Comparison of ENCODE assay signal across 13 mouse cellular contexts in genomic region chr8:60666852-60667251, GRCm38 (mm10). TPM values are rescaled to one million over a fixed set of nuclear protein-coding genes. Genes with fewer than 3 reads are reported as not detected.
DNase-seq lines count a peak whose midpoint lies in the region; ATAC-seq and TF ChIP-seq lines count a peak whose summit lies in the region.
"Had no signal": no experiment of that assay in that cellular context is flagged by ENCODE, and none has a peak within 500 bp of the region (broad histone marks: within the 10 kb centered on the region; RNA-seq: fewer than 3 reads in every experiment).

No protein-coding gene starts in this region.

- H3K9me3 ChIP-seq in forebrain, postnatal 0 days (ENCODE audit: low read length): no peaks in the 10 kb centered on the region
- H3K9me3 ChIP-seq in forebrain, embryonic 13.5 days (replicated peaks): no peaks in the 10 kb centered on the region
- no peaks in the 10 kb centered on the region for H3K9me3 ChIP-seq in limb, embryonic 14.5 days (ENCODE audit: control insufficient read depth, low read length)
- H3K9me3 ChIP-seq in limb, embryonic 10.5 days (replicated peaks): no peaks in the 10 kb centered on the region
- no peaks in the 10 kb centered on the region for H3K9me3 ChIP-seq in stomach, postnatal 0 days (ENCODE audit: control insufficient read depth, low read length)
- H3K9me3 ChIP-seq: G1E; lung, embryonic 15.5 days had no signal

- H3K36me3 ChIP-seq in forebrain, postnatal 0 days (ENCODE audit: insufficient read depth): peaks cover 4% of the 10 kb centered on the region
- no peaks in the 10 kb centered on the region for H3K36me3 ChIP-seq in forebrain, embryonic 13.5 days (ENCODE audit: poor library complexity, severe bottlenecking)
- no peaks in the 10 kb centered on the region for H3K36me3 ChIP-seq in limb, embryonic 14.5 days (ENCODE audit: control insufficient read depth, insufficient read depth, low read length)
- H3K36me3 ChIP-seq in limb, embryonic 10.5 days: no peaks in the 10 kb centered on the region
- H3K36me3 ChIP-seq in stomach, postnatal 0 days (ENCODE audit: control insufficient read depth, insufficient read depth, low read length): no peaks in the 10 kb centered on the region
- H3K36me3 ChIP-seq: G1E; lung, embryonic 15.5 days had no signal

- peak; percentile 15 for DNase-seq in forebrain, postnatal 0 days
- DNase-seq in limb, embryonic 14.5 days (ENCODE audit: low spot score): peak; percentile 10
- DNase-seq in limb, embryonic 10.5 days (ENCODE audit: low spot score): no peak
- peak; percentile 11 for DNase-seq in cerebellum, adult 8-10 months
- peak; percentile 22 to 32 for DNase-seq in kidney, postnatal 36 days
- no peak for DNase-seq in stomach, postnatal 0 days (ENCODE audit: low spot score)
- no peak for DNase-seq in heart, postnatal 25 days (ENCODE audit: low spot score)
- DNase-seq: B cell, adult 2 months; retina, postnatal 1 day; thymus, postnatal 25 days had no signal

- peak; percentile 75 for ATAC-seq in forebrain, postnatal 0 days
- ATAC-seq in forebrain, embryonic 13.5 days: no peak; the same call in 1 of the 2 replicates
- ATAC-seq in limb, embryonic 14.5 days (ENCODE audit: low FRiP score, low read depth): peak; percentile 39; the same call in 1 of the 2 replicates
- no peak for ATAC-seq in stomach, postnatal 0 days (ENCODE audit: low FRiP score, low TSS enrichment)

- no peak overlapping the region for H3K4me2 ChIP-seq in forebrain, postnatal 0 days (ENCODE audit: low read depth)
- H3K4me2 ChIP-seq in forebrain, embryonic 13.5 days: no peak overlapping the region
- H3K4me2 ChIP-seq in limb, embryonic 14.5 days (replicated peaks; ENCODE audit: low read depth, low read length, severe bottlenecking): no peak overlapping the region
- H3K4me2 ChIP-seq in stomach, postnatal 0 days (replicated peaks; ENCODE audit: low read depth): no peak overlapping the region
- H3K4me2 ChIP-seq: lung, embryonic 15.5 days had no signal

- no peak for TF ChIP-seq EP300 in stomach, postnatal 0 days (optimal IDR thresholded peaks at IDR 0.05)

- H3K4me3 ChIP-seq in forebrain, postnatal 0 days (ENCODE audit: low read depth, low read length): no peak overlapping the region
- H3K4me3 ChIP-seq in forebrain, embryonic 13.5 days: no peak overlapping the region
- H3K4me3 ChIP-seq in limb, embryonic 14.5 days (replicated peaks; ENCODE audit: low read length): no peak overlapping the region
- H3K4me3 ChIP-seq in limb, embryonic 10.5 days: no peak overlapping the region
- H3K4me3 ChIP-seq in stomach, postnatal 0 days (ENCODE audit: low read depth, low read length): no peak overlapping the region
- H3K4me3 ChIP-seq: lung, embryonic 15.5 days had no signal

- no peak overlapping the region for H3K9ac ChIP-seq in forebrain, postnatal 0 days
- H3K9ac ChIP-seq in forebrain, embryonic 13.5 days: no peak overlapping the region
- H3K9ac ChIP-seq in limb, embryonic 14.5 days (ENCODE audit: low read depth, low read length, severe bottlenecking): no peak overlapping the region
- H3K9ac ChIP-seq in stomach, postnatal 0 days (ENCODE audit: low read length): no peak overlapping the region
- H3K9ac ChIP-seq: lung, embryonic 15.5 days had no signal

- no peak for TF ChIP-seq CTCF in forebrain, postnatal 0 days (IDR thresholded peaks at IDR 0.05; ENCODE audit: low read depth)
- TF ChIP-seq CTCF in stomach, postnatal 0 days (IDR thresholded peaks at IDR 0.05; ENCODE audit: low read depth): no peak

- WGBS in forebrain, postnatal 0 days: 32% methylated on average over 3 of the region's 3 CpGs
- 68% methylated on average over 3 of the region's 3 CpGs for WGBS in forebrain, embryonic 13.5 days
- WGBS in limb, embryonic 14.5 days: 51% methylated on average over 3 of the region's 3 CpGs
- WGBS in limb, embryonic 10.5 days: 83% methylated on average over 3 of the region's 3 CpGs
- whole genome bisulfite sequencing in stomach, postnatal 0 days: 63% methylated on average over 3 of the region's 3 CpGs

- TF ChIP-seq POLR2A in limb, embryonic 14.5 days (IDR thresholded peaks at IDR 0.05; ENCODE audit: borderline replicate concordance, extremely low read depth, insufficient read depth, insufficient read length): no peak

- intact Hi-C loops in heart, postnatal 25 days (cut with DNase I): no loop called here

- no peak overlapping the region for H3K27ac ChIP-seq in forebrain, postnatal 0 days (ENCODE audit: low read depth, low read length)
- no peak overlapping the region for H3K27ac ChIP-seq in forebrain, embryonic 13.5 days
- no peak overlapping the region for H3K27ac ChIP-seq in limb, embryonic 14.5 days (replicated peaks; ENCODE audit: low read depth, low read length)
- H3K27ac ChIP-seq in limb, embryonic 10.5 days: no peak overlapping the region
- H3K27ac ChIP-seq in stomach, postnatal 0 days (replicated peaks): no peak overlapping the region
- H3K27ac ChIP-seq: lung, embryonic 15.5 days had no signal

- no peaks in the 10 kb centered on the region for H3K27me3 ChIP-seq in forebrain, postnatal 0 days (ENCODE audit: insufficient read depth, low read length)
- H3K27me3 ChIP-seq in forebrain, embryonic 13.5 days: no peaks in the 10 kb centered on the region
- H3K27me3 ChIP-seq in limb, embryonic 14.5 days (ENCODE audit: control insufficient read depth, insufficient read depth, low read length): no peaks in the 10 kb centered on the region
- no peaks in the 10 kb centered on the region for H3K27me3 ChIP-seq in limb, embryonic 10.5 days (ENCODE audit: low read depth, poor library complexity, severe bottlenecking)
- H3K27me3 ChIP-seq in stomach, postnatal 0 days (ENCODE audit: control insufficient read depth, insufficient read depth, low read length): no peaks in the 10 kb centered on the region
- H3K27me3 ChIP-seq: lung, embryonic 15.5 days had no signal

- no peaks in the 10 kb centered on the region for H3K4me1 ChIP-seq in forebrain, postnatal 0 days (ENCODE audit: insufficient read depth)
- H3K4me1 ChIP-seq in forebrain, embryonic 13.5 days: no peaks in the 10 kb centered on the region; the same call in 1 of the 2 replicates
- H3K4me1 ChIP-seq in limb, embryonic 14.5 days (ENCODE audit: control insufficient read depth, insufficient read depth, low read length): no peaks in the 10 kb centered on the region
- H3K4me1 ChIP-seq in limb, embryonic 10.5 days: no peaks in the 10 kb centered on the region
- H3K4me1 ChIP-seq in stomach, postnatal 0 days (replicated peaks; ENCODE audit: control insufficient read depth, insufficient read depth): no peaks in the 10 kb centered on the region
- H3K4me1 ChIP-seq: lung, embryonic 15.5 days had no signal

RNA-seq across cellular contexts. Expression of gene Mfap3l, which starts 34.2 kb away (rescaled TPM):
- 8.0 and 9.1 TPM in 2 replicates for total RNA-seq in forebrain, postnatal 0 days (2014; rRNA removed)
- 1.3 and 2.4 TPM in 2 replicates for polyA plus RNA-seq in forebrain, postnatal 0 days (2015; fragmentation: Nextera tagmentation; extraction: Ambion mirVana)
- 0.67 and 0.98 TPM in 2 replicates for polyA plus RNA-seq in forebrain, embryonic 13.5 days (2015; fragmentation: Nextera tagmentation; extraction: Ambion mirVana)
- 2.3 and 4.0 TPM in 2 replicates for polyA plus RNA-seq in limb, embryonic 14.5 days (2012; rRNA removed)
- 2.6 and 5.2 TPM in 2 replicates for polyA plus RNA-seq in limb, embryonic 14.5 days (2014; fragmentation: Nextera tagmentation; extraction: Ambion mirVana)
- polyA plus RNA-seq in limb, embryonic 10.5 days (2016; fragmentation: Nextera tagmentation; extraction: Ambion mirVana): 0.53 and 0.83 TPM in 2 replicates
- 7.6 and 8.0 TPM in 2 replicates for polyA plus RNA-seq in stomach, postnatal 0 days (2015; fragmentation: Nextera tagmentation; extraction: Ambion mirVana)
- total RNA-seq in heart, postnatal 25 days (2021): 10 to 100 TPM in 1 of 2 experiments, 1 to 10 TPM in 1; 9.0 to 10.6 TPM
- polyA plus RNA-seq: G1E had no signal

Comparison
In these comparisons a context has a peak if more than half of its experiments do, and no peak if none do; other contexts are left out.
1. ATAC-seq: peak in forebrain, postnatal 0 days (single experiment) and limb, embryonic 14.5 days (single experiment); none in forebrain, embryonic 13.5 days (single experiment) and stomach, postnatal 0 days (single experiment).
2. DNase-seq: peak in forebrain, postnatal 0 days (single experiment), limb, embryonic 14.5 days (single experiment), cerebellum, adult 8-10 months (single experiment) and kidney, postnatal 36 days (2 of 2); none in limb, embryonic 10.5 days (single experiment), stomach, postnatal 0 days (single experiment) and heart, postnatal 25 days (single experiment).